Mouse (Mus musculus): ENCODE results near the gene Fgfr3. TPM values are rescaled to one million over a fixed set of nuclear protein-coding genes. Genes with fewer than 3 reads are reported as not detected.

Fgfr3 gene
- total RNA-seq, 1 experiment from 2014 or later, result not detected

Other genes with a start within 250 kb of the Fgfr3 start
- 12.5 to 25.0 TPM (median 16.3 TPM) in 3 replicates for gene Fam53a, start 92.0 kb upstream of the Fgfr3 start, total RNA-seq (2017)
- 2.0 TPM in 1 of 3 replicates, not detected in the others for gene Gm9903, start 91.7 kb upstream of the Fgfr3 start, total RNA-seq (2017)
- 195 to 235 TPM (median 203 TPM) in 3 replicates for gene Slbp, start 69.1 kb upstream of the Fgfr3 start, total RNA-seq (2017)
- gene Tacc3, start 63.5 kb upstream of the Fgfr3 start, total RNA-seq (2017), result 24.9 to 30.8 TPM (median 27.7 TPM) in 3 replicates
- 5.3 to 21.8 TPM (median 6.9 TPM) in 3 replicates for gene Tmem129, start 63.3 kb upstream of the Fgfr3 start, total RNA-seq (2017)
- 15.7 to 27.1 TPM (median 21.0 TPM) in 3 replicates for gene Letm1, start 61.1 kb downstream of the Fgfr3 start, total RNA-seq (2017)
- gene Nsd2, start 99.1 kb downstream of the Fgfr3 start, total RNA-seq (2017), result 28.8 to 58.1 TPM (median 35.7 TPM) in 3 replicates
- gene Nelfa, start 214.7 kb downstream of the Fgfr3 start, total RNA-seq (2017), result 16.4 to 26.9 TPM (median 19.6 TPM) in 3 replicates

All from monocyte, adult 5-6 weeks (primary cell).